Mouse (Mus musculus): ENCODE data around the gene Ehmt1. TPM values are rescaled to one million over a fixed set of nuclear protein-coding genes. Genes with fewer than 3 reads are reported as not detected.

The Ehmt1 gene
- polyA plus RNA-seq, 1 experiment from 2014 or later: 54.7 TPM

DNA sequence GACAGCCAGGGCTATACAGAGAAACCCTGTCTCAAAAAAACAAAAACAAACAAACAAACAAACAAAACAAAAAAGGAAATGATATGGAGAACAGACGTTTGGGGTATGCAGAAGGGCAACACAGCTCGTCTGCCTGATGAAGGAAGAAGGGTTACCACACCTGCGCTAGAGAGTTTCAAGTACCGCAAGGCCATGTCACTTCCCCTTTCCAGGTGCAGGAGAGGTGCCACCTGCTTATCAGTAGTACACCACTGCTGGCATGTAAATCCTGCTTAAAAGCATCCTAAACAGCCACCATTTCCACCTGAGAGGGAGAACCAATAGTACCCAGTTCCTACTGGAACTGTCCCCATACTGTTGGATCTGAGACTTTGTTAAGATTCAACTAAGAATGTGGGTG is 113.8 kb downstream of the Ehmt1 start:
- Histone ChIP-seq H3K9ac (ENCODE audit: low read depth, low read length) (no peak overlapping the region), H3K4me2 (no peak overlapping the region), H3K27me3 (replicated peaks; ENCODE audit: control insufficient read depth, insufficient read depth, low read length) (no peaks in the 10 kb centered on the region), H3K4me3 (ENCODE audit: low read depth, low read length) (no peak overlapping the region), H3K9me3 (ENCODE audit: control insufficient read depth, low read length) (no peaks in the 10 kb centered on the region), H3K27ac (ENCODE audit: low read depth, low read length) (no peak overlapping the region), H3K36me3 (ENCODE audit: control insufficient read depth, insufficient read depth, low read length) (peaks cover 40% of the 10 kb centered on the region), H3K4me1 (replicated peaks; ENCODE audit: control insufficient read depth, insufficient read depth, low read length) (no peaks in the 10 kb centered on the region)
- ATAC-seq (replicated peaks; ENCODE audit: low FRiP score): no peak
- WGBS: 81% methylated on average over 4 of the region's 4 CpGs
- DNase-seq (ENCODE audit: low spot score): no peak

DNA sequence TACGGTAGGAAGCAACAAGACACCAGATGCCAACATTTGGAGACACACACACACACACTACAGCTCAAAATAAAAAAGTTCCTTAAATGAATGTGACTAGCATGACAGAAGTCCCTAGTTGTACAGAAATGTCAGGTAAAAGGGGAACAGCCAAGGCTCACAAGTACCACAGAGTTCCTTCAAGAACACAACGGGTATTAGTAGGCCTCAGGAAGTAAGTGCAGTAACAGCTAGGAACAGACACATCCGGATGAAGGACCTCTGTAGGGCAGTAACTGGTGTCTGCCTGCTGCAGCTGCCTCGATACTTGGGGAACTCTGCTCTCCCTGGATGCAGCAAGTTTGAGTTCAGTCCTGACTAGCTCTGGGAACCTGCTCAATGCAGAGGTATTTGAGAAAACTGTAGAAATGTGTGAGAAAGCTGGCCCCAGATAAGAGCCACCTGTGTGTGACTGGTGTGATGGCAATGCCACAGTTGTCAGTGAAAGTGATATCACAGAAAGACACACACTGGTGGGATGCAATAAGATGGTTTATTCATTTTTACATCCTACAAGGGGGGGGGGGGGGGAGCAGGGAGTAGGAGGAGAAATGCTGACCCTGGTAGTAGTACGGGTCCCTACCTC is 122.5 kb downstream of the Ehmt1 start:
- no peaks in the 10 kb centered on the region for H3K9me3 ChIP-seq (ENCODE audit: control insufficient read depth, low read length)
- peaks cover 36% of the 10 kb centered on the region for H3K36me3 ChIP-seq (ENCODE audit: control insufficient read depth, insufficient read depth, low read length)
- no peak overlapping the region for H3K9ac ChIP-seq (ENCODE audit: low read depth, low read length)
- no peaks in the 10 kb centered on the region for H3K27me3 ChIP-seq (replicated peaks; ENCODE audit: control insufficient read depth, insufficient read depth, low read length)
- no peak overlapping the region for H3K4me3 ChIP-seq (ENCODE audit: low read depth, low read length)
- H3K4me1 ChIP-seq (replicated peaks; ENCODE audit: control insufficient read depth, insufficient read depth, low read length): peaks cover 9% of the 10 kb centered on the region
- H3K4me2 ChIP-seq: no peak overlapping the region
- ATAC-seq (replicated peaks; ENCODE audit: low FRiP score) (peak; percentile 31), DNase-seq (ENCODE audit: low spot score) (no peak)
- H3K27ac ChIP-seq (ENCODE audit: low read depth, low read length): no peak overlapping the region
- WGBS: 78% methylated on average over 5 of the region's 5 CpGs

DNA sequence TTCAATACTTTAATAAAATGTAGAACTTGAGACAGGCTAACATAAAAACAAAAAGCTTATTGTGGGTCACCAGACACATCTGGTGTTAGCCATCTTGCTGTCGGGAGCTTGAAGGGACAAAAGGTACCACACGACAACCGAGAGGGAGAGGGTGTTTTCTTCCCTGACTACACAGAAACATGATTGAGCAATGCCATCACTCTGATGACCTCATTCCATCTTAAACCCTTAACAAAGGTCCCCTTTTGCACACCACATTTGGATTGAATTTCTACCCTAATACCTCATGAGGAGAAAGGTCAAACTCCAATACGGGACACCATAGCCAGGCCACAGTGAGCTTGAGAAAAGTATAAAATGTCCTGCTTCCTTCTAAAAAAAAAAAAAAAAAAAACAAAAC is 132.2 kb downstream of the Ehmt1 start:
- H3K36me3 ChIP-seq (ENCODE audit: control insufficient read depth, insufficient read depth, low read length): peaks cover 16% of the 10 kb centered on the region
- DNase-seq (ENCODE audit: low spot score) (no peak), ATAC-seq (replicated peaks; ENCODE audit: low FRiP score) (no peak)
- 81% methylated on average over 4 of the region's 4 CpGs for WGBS
- H3K27ac ChIP-seq (ENCODE audit: low read depth, low read length): no peak overlapping the region
- no peaks in the 10 kb centered on the region for H3K4me1 ChIP-seq (replicated peaks; ENCODE audit: control insufficient read depth, insufficient read depth, low read length)
- H3K4me2 ChIP-seq: no peak overlapping the region
- H3K4me3 ChIP-seq (ENCODE audit: low read depth, low read length): no peak overlapping the region
- no peaks in the 10 kb centered on the region for H3K9me3 ChIP-seq (ENCODE audit: control insufficient read depth, low read length)
- no peak overlapping the region for H3K9ac ChIP-seq (ENCODE audit: low read depth, low read length)
- H3K27me3 ChIP-seq (replicated peaks; ENCODE audit: control insufficient read depth, insufficient read depth, low read length): no peaks in the 10 kb centered on the region

DNA sequence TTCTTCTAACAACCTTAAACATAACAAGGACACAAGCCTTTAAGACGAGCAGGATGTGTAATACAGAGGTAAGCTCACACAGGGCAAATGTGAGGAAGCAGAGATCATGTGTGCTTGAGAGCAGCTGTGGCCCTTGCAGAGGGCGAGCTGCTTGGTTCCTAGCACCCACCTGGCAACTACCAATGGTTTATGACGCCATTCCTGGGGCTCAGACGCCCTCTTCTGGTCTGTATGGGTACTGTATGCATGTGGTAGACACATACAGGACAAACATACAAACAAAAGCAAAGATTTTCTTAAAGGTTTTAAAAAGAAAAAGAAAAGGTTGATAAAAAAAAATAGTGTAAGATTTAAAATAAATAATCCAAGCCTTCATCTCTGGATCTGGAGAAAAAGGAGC is 138.2 kb downstream of the Ehmt1 start:
- Histone ChIP-seq H3K36me3 (ENCODE audit: control insufficient read depth, insufficient read depth, low read length) (no peaks in the 10 kb centered on the region), H3K27ac (ENCODE audit: low read depth, low read length) (no peak overlapping the region), H3K27me3 (replicated peaks; ENCODE audit: control insufficient read depth, insufficient read depth, low read length) (no peaks in the 10 kb centered on the region), H3K4me2 (no peak overlapping the region), H3K4me3 (ENCODE audit: low read depth, low read length) (no peak overlapping the region), H3K9ac (ENCODE audit: low read depth, low read length) (no peak overlapping the region), H3K4me1 (replicated peaks; ENCODE audit: control insufficient read depth, insufficient read depth, low read length) (no peaks in the 10 kb centered on the region), H3K9me3 (ENCODE audit: control insufficient read depth, low read length) (no peaks in the 10 kb centered on the region)
- 47% methylated on average over 4 of the region's 4 CpGs for WGBS
- DNase-seq (ENCODE audit: low spot score): no peak
- ATAC-seq (replicated peaks; ENCODE audit: low FRiP score): no peak

DNA sequence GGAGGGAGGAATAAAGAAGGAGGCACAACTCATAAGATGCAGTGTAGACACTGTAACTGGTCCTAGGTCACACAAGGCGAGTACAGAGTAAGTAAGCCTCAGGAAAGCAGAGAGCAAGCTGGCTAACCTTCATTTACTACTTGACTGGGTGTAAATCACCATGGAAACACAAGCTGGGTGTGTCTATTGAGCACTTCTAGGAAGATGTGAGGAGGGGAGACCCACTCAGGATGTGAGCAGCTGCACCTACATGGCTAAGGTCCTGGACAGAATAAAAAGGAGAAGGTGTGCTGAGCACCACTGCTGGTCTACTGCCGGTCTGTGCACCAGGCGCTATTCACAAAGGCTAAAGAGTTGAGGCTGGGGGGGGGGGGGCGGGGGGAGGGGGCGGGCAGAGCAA is 142.6 kb downstream of the Ehmt1 start:
- Histone ChIP-seq H3K27ac (ENCODE audit: low read depth, low read length) (no peak overlapping the region), H3K36me3 (ENCODE audit: control insufficient read depth, insufficient read depth, low read length) (no peaks in the 10 kb centered on the region), H3K9me3 (ENCODE audit: control insufficient read depth, low read length) (no peaks in the 10 kb centered on the region), H3K4me2 (no peak overlapping the region), H3K9ac (ENCODE audit: low read depth, low read length) (no peak overlapping the region), H3K4me3 (ENCODE audit: low read depth, low read length) (no peak overlapping the region), H3K27me3 (replicated peaks; ENCODE audit: control insufficient read depth, insufficient read depth, low read length) (no peaks in the 10 kb centered on the region), H3K4me1 (replicated peaks; ENCODE audit: control insufficient read depth, insufficient read depth, low read length) (no peaks in the 10 kb centered on the region)
- DNase-seq (ENCODE audit: low spot score) (no peak), ATAC-seq (replicated peaks; ENCODE audit: low FRiP score) (no peak)
- 23% methylated on average over 3 of the region's 5 CpGs for WGBS

DNA sequence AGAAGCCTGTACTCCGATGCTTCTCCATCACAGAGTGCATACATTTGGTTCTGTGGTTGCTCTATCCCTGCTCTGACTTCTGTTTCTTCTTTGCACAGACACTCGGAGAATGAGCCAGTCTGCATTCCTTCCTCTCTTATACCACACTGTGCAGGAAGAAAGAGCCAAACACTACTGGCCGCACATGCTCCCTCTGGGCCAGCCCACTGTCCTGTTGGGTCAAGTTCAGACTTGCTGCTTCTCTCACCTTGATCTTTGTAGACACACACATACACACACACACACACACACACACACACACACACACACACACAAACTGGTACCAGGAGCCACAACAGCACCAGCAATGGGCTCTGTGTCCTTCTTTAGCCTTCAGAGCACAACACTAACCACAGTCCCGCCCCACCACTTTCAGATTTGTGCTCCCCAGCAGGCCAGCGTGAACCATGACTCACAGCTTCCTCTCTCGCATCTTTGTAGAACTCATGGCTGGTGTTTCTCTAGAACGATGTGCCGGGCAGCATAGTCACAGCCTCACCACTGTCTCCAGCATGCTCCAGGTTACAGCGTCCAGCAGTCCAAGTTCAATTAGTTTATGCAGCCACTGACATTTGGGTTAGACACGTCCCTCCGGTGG is 143.3 kb downstream of the Ehmt1 start:
- Histone ChIP-seq H3K27me3 (replicated peaks; ENCODE audit: control insufficient read depth, insufficient read depth, low read length) (no peaks in the 10 kb centered on the region), H3K4me1 (replicated peaks; ENCODE audit: control insufficient read depth, insufficient read depth, low read length) (no peaks in the 10 kb centered on the region), H3K27ac (ENCODE audit: low read depth, low read length) (no peak overlapping the region), H3K9ac (ENCODE audit: low read depth, low read length) (no peak overlapping the region), H3K4me2 (no peak overlapping the region), H3K4me3 (ENCODE audit: low read depth, low read length) (no peak overlapping the region), H3K36me3 (ENCODE audit: control insufficient read depth, insufficient read depth, low read length) (no peaks in the 10 kb centered on the region), H3K9me3 (ENCODE audit: control insufficient read depth, low read length) (no peaks in the 10 kb centered on the region)
- ATAC-seq (replicated peaks; ENCODE audit: low FRiP score) (no peak), DNase-seq (ENCODE audit: low spot score) (no peak)
- WGBS: 68% methylated on average over 11 of the region's 11 CpGs

DNA sequence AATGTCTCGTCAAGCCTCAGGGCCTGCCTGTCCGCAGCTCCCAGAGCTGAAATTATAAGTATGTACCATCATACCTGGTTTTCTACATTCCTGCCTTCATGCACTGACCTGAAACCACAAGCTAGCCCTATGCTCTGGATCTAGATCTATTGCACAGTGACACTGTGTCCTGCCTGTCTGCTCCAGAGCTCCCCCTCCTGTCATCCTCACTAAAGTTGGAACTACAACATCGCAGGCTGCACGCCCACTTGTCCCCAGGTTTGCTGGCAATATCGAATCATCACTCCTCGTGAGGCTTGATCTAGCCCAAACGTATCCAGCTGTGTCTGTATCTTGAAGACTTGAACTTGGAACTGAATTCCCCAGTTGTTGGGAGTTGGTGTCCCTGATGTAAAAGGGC is 144.6 kb downstream of the Ehmt1 start:
- no peak overlapping the region for H3K9ac ChIP-seq (ENCODE audit: low read depth, low read length)
- 61% methylated on average over 7 of the region's 7 CpGs for WGBS
- no peaks in the 10 kb centered on the region for H3K36me3 ChIP-seq (ENCODE audit: control insufficient read depth, insufficient read depth, low read length)
- no peak overlapping the region for H3K4me3 ChIP-seq (ENCODE audit: low read depth, low read length)
- DNase-seq (ENCODE audit: low spot score) (no peak), ATAC-seq (replicated peaks; ENCODE audit: low FRiP score) (no peak)
- H3K4me1 ChIP-seq (replicated peaks; ENCODE audit: control insufficient read depth, insufficient read depth, low read length): no peaks in the 10 kb centered on the region
- no peak overlapping the region for H3K4me2 ChIP-seq
- no peaks in the 10 kb centered on the region for H3K9me3 ChIP-seq (ENCODE audit: control insufficient read depth, low read length)
- no peak overlapping the region for H3K27ac ChIP-seq (ENCODE audit: low read depth, low read length)
- no peaks in the 10 kb centered on the region for H3K27me3 ChIP-seq (replicated peaks; ENCODE audit: control insufficient read depth, insufficient read depth, low read length)

DNA sequence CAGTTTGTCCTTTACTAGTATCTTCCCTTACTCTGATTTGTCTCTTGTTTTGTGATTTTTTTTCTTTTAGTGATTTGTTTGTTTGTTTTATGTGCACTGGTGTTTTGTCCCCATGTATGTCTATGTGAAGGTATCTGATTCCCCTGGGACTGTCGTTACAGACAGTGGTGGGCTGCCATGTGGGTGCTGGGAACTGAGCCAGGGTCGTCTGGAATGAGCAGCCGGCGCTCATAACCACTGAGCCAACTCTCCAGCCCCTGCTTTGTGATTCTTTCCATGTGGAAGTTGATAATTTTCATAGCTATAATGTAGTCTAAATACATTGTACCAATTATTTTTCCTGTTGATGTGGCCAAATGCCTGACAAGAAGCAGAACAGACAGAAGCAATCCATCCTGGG is 148.6 kb downstream of the Ehmt1 start:
- Histone ChIP-seq H3K27ac (ENCODE audit: low read depth, low read length) (no peak overlapping the region), H3K4me1 (replicated peaks; ENCODE audit: control insufficient read depth, insufficient read depth, low read length) (no peaks in the 10 kb centered on the region), H3K9ac (ENCODE audit: low read depth, low read length) (no peak overlapping the region), H3K36me3 (ENCODE audit: control insufficient read depth, insufficient read depth, low read length) (no peaks in the 10 kb centered on the region), H3K9me3 (ENCODE audit: control insufficient read depth, low read length) (no peaks in the 10 kb centered on the region), H3K4me3 (ENCODE audit: low read depth, low read length) (no peak overlapping the region), H3K27me3 (replicated peaks; ENCODE audit: control insufficient read depth, insufficient read depth, low read length) (no peaks in the 10 kb centered on the region), H3K4me2 (no peak overlapping the region)
- 74% methylated on average over 4 of the region's 4 CpGs for WGBS
- ATAC-seq (replicated peaks; ENCODE audit: low FRiP score) (no peak), DNase-seq (ENCODE audit: low spot score) (no peak)

DNA sequence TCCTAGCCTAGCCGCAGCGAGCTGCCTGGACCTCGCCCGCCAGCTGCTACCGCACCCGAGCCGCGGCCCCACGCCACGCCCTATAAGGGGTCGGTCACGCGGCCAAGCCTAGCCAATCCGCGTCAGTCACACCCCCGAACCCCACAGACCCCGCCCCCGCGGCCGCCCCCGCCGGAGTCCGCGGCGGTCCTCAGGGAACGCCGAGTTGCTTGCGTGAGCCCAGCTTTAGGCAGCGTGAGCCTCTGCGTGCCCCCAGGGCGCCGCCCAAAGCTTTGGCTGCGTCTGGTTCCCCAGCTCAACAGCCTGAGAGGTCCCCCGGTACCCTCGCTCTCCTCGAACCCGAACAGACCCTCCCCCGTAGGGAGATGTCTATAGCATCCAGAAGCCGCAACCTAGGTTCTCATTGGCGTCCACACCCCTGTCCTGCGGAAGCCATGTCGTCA is 156.3 kb downstream of the Ehmt1 start, which contains the start of gene Cacna1b:
TSS of gene Cacna1b (minus strand) at position 38 of the 443 bp plus-strand sequence.
- Histone ChIP-seq H3K9ac (ENCODE audit: low read depth, low read length) (no peak within 1 kb of the TSS), H3K4me2 (peak within 1 kb of the TSS; percentile 90), H3K36me3 (ENCODE audit: control insufficient read depth, insufficient read depth, low read length) (no peaks in the 10 kb centered on the region), H3K9me3 (ENCODE audit: control insufficient read depth, low read length) (no peaks in the 10 kb centered on the region), H3K27me3 (replicated peaks; ENCODE audit: control insufficient read depth, insufficient read depth, low read length) (peaks cover 30% of the 10 kb centered on the region), H3K27ac (ENCODE audit: low read depth, low read length) (no peak within 1 kb of the TSS), H3K4me3 (ENCODE audit: low read depth, low read length) (peak within 1 kb of the TSS; percentile 57), H3K4me1 (replicated peaks; ENCODE audit: control insufficient read depth, insufficient read depth, low read length) (peaks cover 11% of the 10 kb centered on the region)
- WGBS: under 1% methylated on average over 40 of the region's 42 CpGs
- DNase-seq (ENCODE audit: low spot score) (peak; percentile 65), ATAC-seq (replicated peaks; ENCODE audit: low FRiP score) (peak; percentile 84)
